In the genomic region with DNA sequence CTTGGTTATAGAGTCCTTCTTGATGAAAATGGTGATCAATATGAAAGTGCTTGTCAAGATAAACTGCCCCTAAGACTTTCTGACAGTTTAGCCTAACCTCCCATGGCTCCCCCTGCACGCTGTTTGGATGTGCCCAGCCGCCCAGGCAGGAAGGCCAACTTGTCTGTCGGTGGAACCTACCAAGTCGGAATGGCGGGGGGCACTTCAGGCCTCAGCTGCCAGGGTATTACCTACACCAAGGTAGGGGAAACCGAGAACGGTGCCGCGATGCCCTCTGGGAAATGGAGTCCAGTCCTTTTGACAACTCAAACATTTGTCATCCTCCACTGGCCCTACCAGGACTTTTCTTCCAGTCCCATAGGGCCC, we compare ENCODE assay signal across 8 mouse cellular contexts. TPM values are rescaled to one million over a fixed set of nuclear protein-coding genes. Genes with fewer than 3 reads are reported as not detected.
DNase-seq lines count a peak whose midpoint lies in the region; ATAC-seq and TF ChIP-seq lines count a peak whose summit lies in the region.

No protein-coding gene starts in this region.

- dilution Hi-C loops in CH12.LX (cut with MboI; ENCODE audit: extremely low pct_ligation_motif_present, extremely low pct_unique_long_range_greater_than_20kb, low sequenced_read_pairs) = no loop called here

- 0% methylated on average over 9 of the region's 9 CpGs for WGBS in forebrain, embryonic 11.5 days
- 1% methylated on average over 9 of the region's 9 CpGs for WGBS in heart, postnatal 0 days
- 1% methylated on average over 9 of the region's 9 CpGs for WGBS in liver, embryonic 16.5 days (ENCODE audit: insufficient replicate concordance)
- under 1% methylated on average over 9 of the region's 9 CpGs for WGBS in neural tube, embryonic 13.5 days

- peak overlapping the region; percentile 31; the same call in 1 of the 2 replicates for H3K27ac ChIP-seq in CH12.LX (ENCODE audit: insufficient read depth, low read depth)
- H3K27ac ChIP-seq in forebrain, embryonic 11.5 days (ENCODE audit: low read depth, low read length) = peak overlapping the region; percentile 70; the same call in 1 of the 2 replicates
- peak overlapping the region; percentile 23; the same call in 1 of the 2 replicates for H3K27ac ChIP-seq in heart, postnatal 0 days (ENCODE audit: low read depth)
- H3K27ac ChIP-seq in liver, embryonic 16.5 days (ENCODE audit: low read length) = peak overlapping the region; percentile 87
- H3K27ac ChIP-seq in neural tube, embryonic 13.5 days (replicated peaks) = peak overlapping the region; percentile 93
- H3K27ac ChIP-seq in testis, adult 2 months (ENCODE audit: control insufficient read depth, insufficient read depth, low read depth, low read length) = peak overlapping the region; percentile 92

- peak; percentile 95 for ATAC-seq in forebrain, embryonic 11.5 days (replicated peaks; ENCODE audit: low FRiP score)
- ATAC-seq in heart, postnatal 0 days (ENCODE audit: insufficient read depth, low read depth) = peak; percentile 92
- peak; percentile 94 for ATAC-seq in liver, embryonic 16.5 days (ENCODE audit: low read depth)
- peak; percentile 96 for ATAC-seq in neural tube, embryonic 13.5 days (ENCODE audit: low read depth)

- peak overlapping the region; percentile 77 to 87 (median 83) for H3K4me3 ChIP-seq in CH12.LX (replicated peaks in 1 of 3; ENCODE audit: low read depth in 2 of 3, low read length in 2 of 3, poor library complexity in 1 of 3)
- peak overlapping the region; percentile 91 for H3K4me3 ChIP-seq in forebrain, embryonic 11.5 days (ENCODE audit: low read depth, low read length)
- peak overlapping the region; percentile 72 for H3K4me3 ChIP-seq in heart, postnatal 0 days (ENCODE audit: low read depth, low read length)
- peak overlapping the region; percentile 95 for H3K4me3 ChIP-seq in liver, embryonic 16.5 days (ENCODE audit: low read depth, low read length)
- peak overlapping the region; percentile 84 for H3K4me3 ChIP-seq in neural tube, embryonic 13.5 days
- peak overlapping the region; percentile 88 for H3K4me3 ChIP-seq in testis, adult 2 months (ENCODE audit: control insufficient read depth, low read depth, low read length)

- H3K4me2 ChIP-seq in CH12.LX (ENCODE audit: insufficient read depth, low read depth, poor library complexity, severe bottlenecking) = peak overlapping the region; percentile 50
- peak overlapping the region; percentile 80 for H3K4me2 ChIP-seq in forebrain, embryonic 11.5 days (ENCODE audit: low read depth, low read length, severe bottlenecking)
- H3K4me2 ChIP-seq in heart, postnatal 0 days (ENCODE audit: low read depth, low read length) = peak overlapping the region; percentile 96
- peak overlapping the region; percentile 99 for H3K4me2 ChIP-seq in liver, embryonic 16.5 days (ENCODE audit: low read depth, low read length)
- peak overlapping the region; percentile 87 for H3K4me2 ChIP-seq in neural tube, embryonic 13.5 days

- TF ChIP-seq POLR2A in CH12.LX (IDR thresholded peaks at IDR 0.05; ENCODE audit: low read depth, low read length) = no peak; the same call in 1 of the 2 replicates
- no peak; the same call in 1 of the 2 replicates for TF ChIP-seq POLR2A in testis, adult 2 months (IDR thresholded peaks at IDR 0.05; ENCODE audit: control insufficient read depth, low read depth, low read length)

- H3K36me3 ChIP-seq in CH12.LX (replicated peaks in 1 of 2; ENCODE audit: control insufficient read depth in 1 of 2, insufficient read depth in 1 of 2, low read length in 1 of 2) = peaks cover 5 to 11% of the 10 kb centered on the region in 2 experiments
- no peaks in the 10 kb centered on the region for H3K36me3 ChIP-seq in forebrain, embryonic 11.5 days (ENCODE audit: control insufficient read depth, insufficient read depth, low read length)
- H3K36me3 ChIP-seq in heart, postnatal 0 days (replicated peaks; ENCODE audit: control insufficient read depth, insufficient read depth, low read length) = no peaks in the 10 kb centered on the region
- H3K36me3 ChIP-seq in liver, embryonic 16.5 days (ENCODE audit: control insufficient read depth, insufficient read depth) = no peaks in the 10 kb centered on the region
- H3K36me3 ChIP-seq in neural tube, embryonic 13.5 days = peaks cover 10% of the 10 kb centered on the region
- H3K36me3 ChIP-seq in testis, adult 2 months (ENCODE audit: control insufficient read depth, insufficient read depth, low read length) = no peaks in the 10 kb centered on the region

- H3K27me3 ChIP-seq in CH12.LX (replicated peaks) = no peaks in the 10 kb centered on the region
- H3K27me3 ChIP-seq in forebrain, embryonic 11.5 days (ENCODE audit: control insufficient read depth, insufficient read depth, low read length) = no peaks in the 10 kb centered on the region
- no peaks in the 10 kb centered on the region; the same call in 1 of the 2 replicates for H3K27me3 ChIP-seq in heart, postnatal 0 days (ENCODE audit: control insufficient read depth, insufficient read depth, low read length)
- H3K27me3 ChIP-seq in liver, embryonic 16.5 days (ENCODE audit: control insufficient read depth, insufficient read depth, low read depth, low read length) = no peaks in the 10 kb centered on the region
- no peaks in the 10 kb centered on the region for H3K27me3 ChIP-seq in neural tube, embryonic 13.5 days
- H3K27me3 ChIP-seq in testis, adult 2 months (ENCODE audit: control insufficient read depth, insufficient read depth, low read length) = no peaks in the 10 kb centered on the region

- H3K79me2 ChIP-seq in CH12.LX (replicated peaks; ENCODE audit: control insufficient read depth, extremely low read depth, insufficient read depth, poor library complexity, severe bottlenecking) = peaks cover 8% of the 10 kb centered on the region

- peaks cover 18 to 34% of the 10 kb centered on the region in 2 experiments for H3K4me1 ChIP-seq in CH12.LX (ENCODE audit: control insufficient read depth in 1 of 2, insufficient read depth in 2 of 2)
- peaks cover 7% of the 10 kb centered on the region; the same call in 1 of the 2 replicates for H3K4me1 ChIP-seq in forebrain, embryonic 11.5 days (replicated peaks; ENCODE audit: control insufficient read depth, insufficient read depth, low read length)
- no peaks in the 10 kb centered on the region for H3K4me1 ChIP-seq in heart, postnatal 0 days (ENCODE audit: control insufficient read depth, insufficient read depth)
- peaks cover 13% of the 10 kb centered on the region for H3K4me1 ChIP-seq in liver, embryonic 16.5 days (ENCODE audit: control insufficient read depth, low read depth, low read length)
- peaks cover 33% of the 10 kb centered on the region for H3K4me1 ChIP-seq in neural tube, embryonic 13.5 days (replicated peaks)
- peaks cover 14% of the 10 kb centered on the region for H3K4me1 ChIP-seq in testis, adult 2 months (ENCODE audit: control insufficient read depth, insufficient read depth, low read length)

- no peak for TF ChIP-seq CTCF in CH12.LX (conservative IDR thresholded peaks at IDR 0.05 in 1 of 2, IDR thresholded peaks at IDR 0.05 in 1 of 2; ENCODE audit: low read depth in 2 of 2, low read length in 2 of 2)
- TF ChIP-seq CTCF in heart, postnatal 0 days (IDR thresholded peaks at IDR 0.05; ENCODE audit: low read depth) = no peak
- no peak for TF ChIP-seq CTCF in testis, adult 2 months (IDR thresholded peaks at IDR 0.05; ENCODE audit: control insufficient read depth, insufficient read depth, insufficient replicate concordance, low read depth, low read length)

- TF ChIP-seq EP300 in CH12.LX (IDR thresholded peaks at IDR 0.05; ENCODE audit: low read length) = no peak
- TF ChIP-seq EP300 in heart, postnatal 0 days (IDR thresholded peaks at IDR 0.05; ENCODE audit: low read depth) = no peak

- in situ Hi-C loops in CH12.LX (cut with MboI; ENCODE audit: low pct_ligation_motif_present, low pct_unique_long_range_greater_than_20kb, low sequenced_read_pairs) = no loop called here

- no peak for TF ChIP-seq RAD21 in CH12.LX (IDR thresholded peaks at IDR 0.05; ENCODE audit: low read depth, low read length)

- no peaks in the 10 kb centered on the region for H3K9me3 ChIP-seq in CH12.LX (replicated peaks; ENCODE audit: low read length)
- no peaks in the 10 kb centered on the region for H3K9me3 ChIP-seq in forebrain, embryonic 11.5 days (ENCODE audit: control insufficient read depth, low read length)
- no peaks in the 10 kb centered on the region for H3K9me3 ChIP-seq in heart, postnatal 0 days (replicated peaks; ENCODE audit: control insufficient read depth, low read length)
- H3K9me3 ChIP-seq in liver, embryonic 16.5 days (replicated peaks; ENCODE audit: control insufficient read depth, low read length) = no peaks in the 10 kb centered on the region
- H3K9me3 ChIP-seq in neural tube, embryonic 13.5 days = no peaks in the 10 kb centered on the region

- DNase-seq in CH12.LX (ENCODE audit: extremely low read depth) = peak; percentile 99
- DNase-seq in c-Kit-positive CD71-positive TER-119-negative erythroid progenitor cells, embryonic 14.5 days (ENCODE audit: low read depth) = peak; percentile 98
- DNase-seq in forebrain, embryonic 11.5 days (ENCODE audit: low spot score) = peak; percentile 97
- peak; percentile 87 for DNase-seq in heart, postnatal 0 days (ENCODE audit: low spot score)
- peak; percentile 95 to 97 for DNase-seq in kidney, postnatal 4 days

- H3K9ac ChIP-seq in CH12.LX (ENCODE audit: insufficient read depth, low read depth) = peak overlapping the region; percentile 77
- peak overlapping the region; percentile 79 for H3K9ac ChIP-seq in forebrain, embryonic 11.5 days (ENCODE audit: low read length)
- H3K9ac ChIP-seq in heart, postnatal 0 days (replicated peaks; ENCODE audit: low read depth, low read length) = peak overlapping the region; percentile 53
- peak overlapping the region; percentile 84 for H3K9ac ChIP-seq in liver, embryonic 16.5 days (ENCODE audit: low read depth, low read length)
- peak overlapping the region; percentile 88 for H3K9ac ChIP-seq in neural tube, embryonic 13.5 days

RNA-seq across cellular contexts. Expression of a gene that starts 0.5 kb away (rescaled TPM):
- 12.8 and 14.6 TPM in 2 replicates for total RNA-seq in CH12.LX (2012; rRNA removed)
- 4.7 and 4.8 TPM in 2 replicates for total RNA-seq in CH12.LX (2014; rRNA removed)
- polyA plus RNA-seq in CH12.LX (2012; ENCODE audit: insufficient read length, low read depth) = 15.6 and 18.3 TPM in 2 replicates
- 23.3 and 26.9 TPM in 2 replicates for polyA plus RNA-seq in forebrain, embryonic 11.5 days (2014; fragmentation: Nextera tagmentation; extraction: Ambion mirVana)
- total RNA-seq in heart, postnatal 0 days (2014; rRNA removed; ENCODE audit: low replicate concordance) = 2.1 and 4.3 TPM in 2 replicates
- polyA plus RNA-seq in heart, postnatal 0 days (2015; fragmentation: Nextera tagmentation; extraction: Ambion mirVana) = 2.4 TPM in 2 replicates
- 5.3 and 5.4 TPM in 2 replicates for polyA plus RNA-seq in liver, embryonic 16.5 days (2015; fragmentation: Nextera tagmentation; extraction: Ambion mirVana)
- polyA plus RNA-seq in neural tube, embryonic 13.5 days (2015; fragmentation: Nextera tagmentation; extraction: Ambion mirVana) = 47.3 and 51.6 TPM in 2 replicates
- polyA plus RNA-seq in testis, adult 2 months (2012; rRNA removed) = 9.0 and 11.4 TPM in 2 replicates

RNA-seq across cellular contexts. Expression of a gene that starts 19.5 kb away (rescaled TPM):
- total RNA-seq in CH12.LX (2012; rRNA removed) = 0.50 and 0.93 TPM in 2 replicates
- 0.17 and 0.59 TPM in 2 replicates for total RNA-seq in CH12.LX (2014; rRNA removed)
- polyA plus RNA-seq in CH12.LX (2012; ENCODE audit: insufficient read length, low read depth) = 0.19 TPM in 1 of 2 replicates, not detected in the other
- polyA plus RNA-seq in forebrain, embryonic 11.5 days (2014; fragmentation: Nextera tagmentation; extraction: Ambion mirVana) = 1.6 and 2.0 TPM in 2 replicates
- total RNA-seq in heart, postnatal 0 days (2014; rRNA removed; ENCODE audit: low replicate concordance) = 3.6 and 9.8 TPM in 2 replicates
- 2.0 and 2.6 TPM in 2 replicates for polyA plus RNA-seq in heart, postnatal 0 days (2015; fragmentation: Nextera tagmentation; extraction: Ambion mirVana)
- 18.8 and 20.8 TPM in 2 replicates for polyA plus RNA-seq in liver, embryonic 16.5 days (2015; fragmentation: Nextera tagmentation; extraction: Ambion mirVana)
- 1.1 and 1.5 TPM in 2 replicates for polyA plus RNA-seq in neural tube, embryonic 13.5 days (2015; fragmentation: Nextera tagmentation; extraction: Ambion mirVana)
- polyA plus RNA-seq in testis, adult 2 months (2012; rRNA removed) = 20.0 and 22.8 TPM in 2 replicates

RNA-seq across cellular contexts. Expression of a gene that starts 19.6 kb away (rescaled TPM):
- 3.1 and 4.2 TPM in 2 replicates for total RNA-seq in CH12.LX (2012; rRNA removed)
- 2.4 and 2.9 TPM in 2 replicates for total RNA-seq in CH12.LX (2014; rRNA removed)
- polyA plus RNA-seq in CH12.LX (2012; ENCODE audit: insufficient read length, low read depth) = 3.1 TPM in 2 replicates
- 28.7 and 36.7 TPM in 2 replicates for polyA plus RNA-seq in forebrain, embryonic 11.5 days (2014; fragmentation: Nextera tagmentation; extraction: Ambion mirVana)
- total RNA-seq in heart, postnatal 0 days (2014; rRNA removed; ENCODE audit: low replicate concordance) = 20.3 and 22.0 TPM in 2 replicates
- polyA plus RNA-seq in heart, postnatal 0 days (2015; fragmentation: Nextera tagmentation; extraction: Ambion mirVana) = 11.2 and 11.8 TPM in 2 replicates
- polyA plus RNA-seq in liver, embryonic 16.5 days (2015; fragmentation: Nextera tagmentation; extraction: Ambion mirVana) = 10.6 and 11.3 TPM in 2 replicates
- 37.2 and 43.3 TPM in 2 replicates for polyA plus RNA-seq in neural tube, embryonic 13.5 days (2015; fragmentation: Nextera tagmentation; extraction: Ambion mirVana)
- polyA plus RNA-seq in testis, adult 2 months (2012; rRNA removed) = 11.9 and 12.0 TPM in 2 replicates

RNA-seq across cellular contexts. Expression of a gene that starts 53.7 kb away (rescaled TPM):
- total RNA-seq in CH12.LX (2012; rRNA removed) = 11.0 and 13.9 TPM in 2 replicates
- total RNA-seq in CH12.LX (2014; rRNA removed) = 20.2 and 23.4 TPM in 2 replicates
- polyA plus RNA-seq in CH12.LX (2012; ENCODE audit: insufficient read length, low read depth) = 14.1 and 15.2 TPM in 2 replicates
- 9.9 and 10.8 TPM in 2 replicates for polyA plus RNA-seq in forebrain, embryonic 11.5 days (2014; fragmentation: Nextera tagmentation; extraction: Ambion mirVana)
- 2.2 and 6.0 TPM in 2 replicates for total RNA-seq in heart, postnatal 0 days (2014; rRNA removed; ENCODE audit: low replicate concordance)
- polyA plus RNA-seq in heart, postnatal 0 days (2015; fragmentation: Nextera tagmentation; extraction: Ambion mirVana) = 4.7 and 6.0 TPM in 2 replicates
- polyA plus RNA-seq in liver, embryonic 16.5 days (2015; fragmentation: Nextera tagmentation; extraction: Ambion mirVana) = 5.9 and 6.2 TPM in 2 replicates
- 11.7 and 14.1 TPM in 2 replicates for polyA plus RNA-seq in neural tube, embryonic 13.5 days (2015; fragmentation: Nextera tagmentation; extraction: Ambion mirVana)
- polyA plus RNA-seq in testis, adult 2 months (2012; rRNA removed) = 13.2 and 13.7 TPM in 2 replicates

Comparison
In these comparisons a context has a peak if more than half of its experiments do, and no peak if none do; other contexts are left out.
1. Peak in every context shown above with its lines: DNase-seq, ATAC-seq, H3K4me3 ChIP-seq and H3K27ac ChIP-seq.
2. H3K27ac ChIP-seq: peak in every context shown above with its lines; median percentile 93 in neural tube, embryonic 13.5 days; 92 in testis, adult 2 months; 87 in liver, embryonic 16.5 days; 70 in forebrain, embryonic 11.5 days; 31 in CH12.LX; 23 in heart, postnatal 0 days.